Mouse (Mus musculus): ENCODE measurements around the gene Elavl2.

The Elavl2 gene

DNA sequence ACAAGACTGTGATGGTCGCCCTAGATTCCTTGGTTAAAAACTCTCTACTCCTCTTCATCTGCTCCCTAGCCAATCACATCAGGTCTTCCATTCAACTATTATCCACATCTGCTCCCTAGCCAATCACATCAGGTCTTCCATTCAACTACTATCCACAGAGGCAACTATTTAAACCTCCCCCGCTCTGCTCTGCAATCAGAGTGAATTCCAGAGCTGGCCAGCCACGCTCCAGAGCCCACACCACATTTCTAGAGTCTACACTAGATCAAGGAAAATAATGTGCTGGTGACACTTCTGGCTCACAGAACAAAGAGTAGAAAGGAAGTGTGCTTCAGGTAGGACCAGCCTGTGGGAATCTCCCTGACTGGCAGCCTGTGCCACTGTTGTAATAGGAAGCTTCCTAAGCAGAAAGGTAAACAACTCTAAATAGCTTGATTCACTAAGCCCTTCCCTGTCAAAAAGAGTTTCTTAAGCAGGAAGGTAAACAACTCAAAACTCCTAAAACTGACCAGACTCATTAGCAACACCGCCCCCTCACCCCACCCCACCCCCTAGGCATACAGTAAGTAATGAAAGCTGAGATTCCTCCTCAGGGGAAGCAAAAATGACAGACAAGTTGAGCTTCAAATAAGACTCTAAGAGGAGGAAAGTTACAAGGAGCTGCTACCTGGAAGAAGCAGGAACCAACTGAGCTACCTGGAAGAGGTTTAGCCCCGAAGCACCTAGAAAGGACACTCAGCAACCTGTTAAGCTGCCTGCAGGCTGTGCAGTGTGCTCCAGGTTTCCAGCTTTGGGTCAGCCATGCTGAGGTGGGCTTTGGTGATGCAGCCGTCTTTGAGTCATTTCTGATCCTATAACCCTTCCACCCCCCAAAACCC is 191.9 kb downstream of the Elavl2 start:
- no peak for DNase-seq (ENCODE audit: low spot score in 2 of 2)
